Mouse (Mus musculus) lung, postnatal 0 days (tissue): ENCODE results near the gene Stat4. TPM values are rescaled to one million over a fixed set of nuclear protein-coding genes. Genes with fewer than 3 reads are reported as not detected.
A peak's percentile ranks its signal among the peaks of the same experiment; 100 is the strongest.

ENCODE experiments used
- ATAC-seq: fragments of 200-750 bp; cut with Nextera tagmentation; 2 replicates; pipeline ENCODE4 v1.8.0; 2017; ENCODE audit warnings: moderate library complexity
- DNase-seq: peaks from one replicate; pipeline ENCODE4 v3.0.0-alpha.2; 2016; ENCODE audit warnings: low spot score
- H3K27ac ChIP-seq: fragments of 300-500 bp; sonication (generic); 2 replicates; pipeline ENCODE4 v1.5.1; 2014; ENCODE audit warnings: antibody characterized with exemption, mild to moderate bottlenecking, low read length, mixed read lengths
- H3K27me3 ChIP-seq: fragments of 300-500 bp; sonication (generic); replicated peaks from 2 replicates; pipeline ENCODE4 v1.6.1; 2014; ENCODE audit warnings: low read length, mixed read lengths; ENCODE audit not compliant: insufficient read depth
- H3K36me3 ChIP-seq: fragments of 300-500 bp; sonication (generic); 2 replicates; pipeline ENCODE4 v1.6.1; 2014; ENCODE audit warnings: low read length, mixed read lengths; ENCODE audit not compliant: insufficient read depth
- H3K4me1 ChIP-seq: fragments of 300-500 bp; sonication (generic); 2 replicates; pipeline ENCODE4 v1.6.1; 2014; ENCODE audit warnings: antibody characterized with exemption, low read depth, low read length, mixed read lengths; ENCODE audit not compliant: insufficient read depth
- H3K4me2 ChIP-seq: fragments of 300-500 bp; sonication (generic); replicated peaks from 2 replicates; pipeline ENCODE4 v1.6.1; 2014; ENCODE audit warnings: low read depth, mild to moderate bottlenecking, low read length, moderate library complexity, mixed read lengths
- H3K4me3 ChIP-seq: fragments of 300-500 bp; sonication (generic); 2 replicates; pipeline ENCODE4 v1.5.1; 2014; ENCODE audit warnings: low read depth, low read length
- H3K9ac ChIP-seq: fragments of 300-500 bp; sonication (generic); replicated peaks from 2 replicates; pipeline ENCODE4 v1.6.1; 2014; ENCODE audit warnings: low read depth, mild to moderate bottlenecking
- H3K9me3 ChIP-seq: fragments of 300-500 bp; sonication (generic); 2 replicates; pipeline ENCODE4 v1.6.1; 2016; ENCODE audit warnings: low read length, mixed read lengths
- CTCF ChIP-seq: IDR thresholded peaks from 2 replicates; pipeline ENCODE4 v1.5.1; 2016; ENCODE audit warnings: antibody characterized with exemption, mild to moderate bottlenecking
- EP300 ChIP-seq: IDR thresholded peaks from 2 replicates; pipeline ENCODE4 v1.6.1; 2016; ENCODE audit warnings: antibody characterized with exemption, mild to moderate bottlenecking, control low read depth
- WGBS: fragments of 180-500 bp; shearing (Covaris S2); extraction: QIAGEN DNeasy Blood & Tissue Kit; methylation state at CpG from one replicate; pipeline ENCODE4 v1.1.7; 2014; 5-methylcytosine and 5-hydroxymethylcytosine counted together
- polyA plus RNA-seq: library from polyadenylated mRNA; unstranded; fragments of >200 nt; fragmentation: Nextera tagmentation; extraction: Ambion mirVana; gene quantifications from 2 replicates; pipeline ENCODE4 v1.2.1, GENCODE M21; 2015

The Stat4 gene
- polyA plus RNA-seq, 1 experiment from 2014 or later: 0.73 TPM

DNA sequence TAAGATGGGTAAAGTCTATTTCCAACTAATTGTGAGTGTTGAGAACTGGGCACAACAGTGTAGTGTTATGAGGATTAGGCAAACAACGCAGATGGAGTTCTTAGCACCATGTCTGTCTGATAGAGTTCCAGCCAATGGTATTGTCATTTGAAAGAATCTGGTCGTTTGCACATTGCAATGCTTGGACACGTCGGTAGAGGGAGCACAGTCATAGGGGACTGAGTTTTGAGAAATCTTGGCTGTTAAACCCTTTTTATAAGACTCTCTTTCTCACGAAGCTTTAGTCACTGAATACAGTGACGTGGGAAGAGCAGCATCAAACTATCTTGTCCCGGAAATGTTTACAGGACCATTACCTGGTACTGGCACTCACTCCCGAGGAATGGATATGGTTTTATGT is 17.1 kb downstream of the Stat4 start:
- Histone ChIP-seq H3K9ac (no peak overlapping the region), H3K4me1 (no peaks in the 10 kb centered on the region), H3K4me3 (no peak overlapping the region), H3K27ac (no peak overlapping the region), H3K9me3 (no peaks in the 10 kb centered on the region), H3K36me3 (no peaks in the 10 kb centered on the region), H3K4me2 (no peak overlapping the region), H3K27me3 (no peaks in the 10 kb centered on the region)
- peak; percentile 85 for DNase-seq
- WGBS: 16% methylated on average over 8 of the region's 8 CpGs
- ATAC-seq: peak; percentile 11; the same call in 1 of the 2 replicates
- TF ChIP-seq CTCF: peak; percentile 94
- TF ChIP-seq EP300: no peak

DNA sequence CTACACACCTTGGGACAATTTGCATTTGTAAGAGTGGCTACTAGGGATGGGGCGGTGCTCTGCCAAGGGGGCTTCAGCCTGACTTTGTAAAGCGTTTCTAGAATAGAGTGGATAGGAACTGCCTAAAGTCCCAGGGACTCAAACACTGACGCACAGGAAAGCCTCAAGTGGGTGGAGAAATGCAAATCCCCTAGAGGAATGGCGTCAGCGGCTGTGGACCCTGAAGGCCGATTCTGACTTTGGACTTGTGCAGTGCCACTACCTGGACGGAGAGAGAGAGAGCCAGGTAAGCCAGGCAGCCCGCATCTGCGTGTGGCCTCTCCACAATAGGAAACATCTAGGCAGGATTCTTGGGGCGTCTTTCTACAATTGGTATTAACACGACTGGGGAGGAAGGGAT is 21.5 kb downstream of the Stat4 start:
- no peaks in the 10 kb centered on the region for H3K36me3 ChIP-seq
- TF ChIP-seq CTCF (no peak), EP300 (no peak)
- ATAC-seq (peak; percentile 63), DNase-seq (peak; percentile 65)
- H3K4me1 ChIP-seq: no peaks in the 10 kb centered on the region
- H3K9me3 ChIP-seq: no peaks in the 10 kb centered on the region
- peak overlapping the region; percentile 8; the same call in 1 of the 2 replicates for H3K9ac ChIP-seq
- peak overlapping the region; percentile 63 for H3K4me2 ChIP-seq
- H3K27ac ChIP-seq: no peak overlapping the region
- H3K4me3 ChIP-seq: peak overlapping the region; percentile 28
- WGBS: 4% methylated on average over 11 of the region's 11 CpGs
- H3K27me3 ChIP-seq: no peaks in the 10 kb centered on the region

DNA sequence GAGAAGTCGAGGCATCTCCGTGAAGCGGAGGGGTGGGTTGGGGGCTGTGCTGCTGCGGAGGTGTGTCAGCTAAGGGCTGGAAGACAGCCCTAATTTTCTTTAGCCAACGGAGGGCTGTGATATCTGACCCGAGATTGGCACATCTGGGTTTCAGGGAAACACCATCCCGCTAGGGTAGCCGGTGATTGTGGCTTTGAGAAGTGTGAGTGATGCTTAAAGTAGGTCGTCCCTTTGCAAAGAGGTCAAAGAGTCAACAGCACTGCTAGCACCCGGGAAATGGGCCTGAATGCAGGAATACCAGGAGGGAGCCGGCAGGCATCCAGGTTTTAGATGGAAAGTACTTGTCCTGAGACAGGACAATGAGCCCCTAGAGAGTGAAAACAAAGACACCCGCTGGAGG is 22.0 kb downstream of the Stat4 start:
- Histone ChIP-seq H3K4me1 (no peaks in the 10 kb centered on the region), H3K4me2 (peak overlapping the region; percentile 63), H3K27ac (no peak overlapping the region), H3K9me3 (no peaks in the 10 kb centered on the region), H3K27me3 (no peaks in the 10 kb centered on the region), H3K9ac (no peak overlapping the region), H3K4me3 (peak overlapping the region; percentile 28; the same call in 1 of the 2 replicates), H3K36me3 (no peaks in the 10 kb centered on the region)
- TF ChIP-seq CTCF (no peak), EP300 (no peak)
- WGBS: 4% methylated on average over 12 of the region's 12 CpGs
- DNase-seq (no peak), ATAC-seq (no peak)

DNA sequence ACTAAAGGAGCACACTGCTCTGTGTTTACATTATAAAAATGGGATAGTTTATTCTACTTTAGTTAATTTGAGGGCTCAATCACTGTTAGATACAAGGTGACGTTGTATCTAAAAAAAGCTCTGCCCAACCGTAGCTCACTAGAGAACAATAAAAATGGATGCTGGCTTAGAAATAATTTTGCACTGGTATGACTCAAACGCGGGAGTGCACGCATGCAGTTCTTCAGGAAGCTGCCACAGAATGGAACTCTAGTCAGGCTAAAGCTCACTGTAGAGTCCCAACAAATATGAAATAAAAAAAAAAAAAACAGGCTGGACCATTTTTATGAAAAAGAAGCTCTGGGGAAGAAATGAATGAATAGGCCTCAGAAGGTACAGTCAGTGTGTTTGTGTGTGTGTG is 23.8 kb downstream of the Stat4 start:
- H3K9me3 ChIP-seq: no peaks in the 10 kb centered on the region
- H3K9ac ChIP-seq: no peak overlapping the region
- no peaks in the 10 kb centered on the region for H3K36me3 ChIP-seq
- H3K4me3 ChIP-seq: no peak overlapping the region
- no peaks in the 10 kb centered on the region for H3K4me1 ChIP-seq
- TF ChIP-seq EP300 (no peak), CTCF (no peak)
- no peak overlapping the region for H3K27ac ChIP-seq
- no peak overlapping the region for H3K4me2 ChIP-seq
- H3K27me3 ChIP-seq: no peaks in the 10 kb centered on the region
- DNase-seq: no peak
- WGBS: 73% methylated on average over 5 of the region's 5 CpGs
- no peak for ATAC-seq

- Histone ChIP-seq H3K27me3 (no peaks in the 10 kb centered on the region), H3K4me1 (no peaks in the 10 kb centered on the region), H3K9me3 (no peaks in the 10 kb centered on the region), H3K36me3 (no peaks in the 10 kb centered on the region), H3K4me3 (no peak overlapping the region), H3K4me2 (no peak overlapping the region), H3K27ac (no peak overlapping the region), H3K9ac (no peak overlapping the region)
- TF ChIP-seq EP300: no peak
- TF ChIP-seq CTCF: no peak
- 55% methylated on average over 3 of the region's 3 CpGs for WGBS
- DNase-seq (no peak), ATAC-seq (no peak)
Observed at GRCm38 (mm10) chr1:52011227-52011626, 24.3 kb downstream of the Stat4 start.

DNA sequence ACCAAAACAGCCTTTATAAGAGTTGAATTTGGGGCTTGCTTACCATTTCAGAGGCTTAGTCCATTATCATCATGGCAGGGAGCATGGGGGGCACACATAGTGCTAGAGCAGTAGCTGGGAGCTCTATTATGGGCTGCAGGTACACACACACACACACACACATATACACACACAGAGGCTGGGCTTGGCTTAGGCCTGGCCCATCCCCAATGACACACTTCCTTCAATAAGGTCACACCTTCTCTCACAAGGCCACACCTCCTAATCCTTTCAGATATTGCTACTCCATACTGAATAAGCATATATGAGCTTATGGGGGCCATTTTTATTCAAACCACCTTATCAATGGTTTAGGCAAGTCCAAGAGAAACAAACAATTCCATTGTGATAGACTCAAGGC is 25.3 kb downstream of the Stat4 start:
- Histone ChIP-seq H3K4me3 (no peak overlapping the region), H3K36me3 (no peaks in the 10 kb centered on the region), H3K4me1 (no peaks in the 10 kb centered on the region), H3K9me3 (no peaks in the 10 kb centered on the region), H3K27ac (no peak overlapping the region), H3K9ac (no peak overlapping the region), H3K4me2 (no peak overlapping the region), H3K27me3 (no peaks in the 10 kb centered on the region)
- ATAC-seq: no peak
- TF ChIP-seq EP300 (no peak), CTCF (no peak)
- no peak for DNase-seq

DNA sequence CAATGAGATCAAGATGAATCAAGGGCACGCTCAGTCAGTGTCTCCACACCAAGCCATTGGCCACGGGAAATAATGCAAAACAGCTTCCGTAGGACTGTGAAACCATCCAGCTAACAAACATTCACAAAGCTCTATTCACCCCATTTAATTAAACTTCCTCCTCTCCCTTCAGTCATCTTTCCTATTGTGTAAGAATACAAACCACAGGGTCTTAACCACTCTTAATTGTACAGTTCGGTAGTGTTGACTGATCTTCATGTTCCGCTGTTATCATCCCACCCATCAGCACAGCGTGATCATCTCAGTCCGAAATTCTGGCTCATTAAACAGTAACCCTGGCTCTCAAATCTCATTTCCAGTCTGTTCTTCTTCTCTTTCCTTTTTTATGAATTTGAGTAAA is 25.8 kb downstream of the Stat4 start:
- no peak for TF ChIP-seq EP300
- no peak for TF ChIP-seq CTCF
- H3K9ac ChIP-seq: no peak overlapping the region
- no peak for DNase-seq
- H3K9me3 ChIP-seq: no peaks in the 10 kb centered on the region
- no peak overlapping the region for H3K27ac ChIP-seq
- H3K27me3 ChIP-seq: no peaks in the 10 kb centered on the region
- no peak overlapping the region for H3K4me2 ChIP-seq
- H3K4me1 ChIP-seq: no peaks in the 10 kb centered on the region
- WGBS: 85% methylated on average over 7 of the region's 7 CpGs
- no peak for ATAC-seq
- H3K36me3 ChIP-seq: no peaks in the 10 kb centered on the region
- H3K4me3 ChIP-seq: no peak overlapping the region
